Mouse (Mus musculus) gastrocnemius, adult 18-20 months (tissue): Measurements from ENCODE around the gene Manf. TPM values are rescaled to one million over a fixed set of nuclear protein-coding genes. Genes with fewer than 3 reads are reported as not detected.

Source experiments
- DNase-seq: peaks from one replicate; pipeline ENCODE4 v3.0.0; 2021; ENCODE audit warnings: low spot score
- total RNA-seq, 2 experiments: library from RNA; stranded (reverse); gene quantifications; 2 replicates each; pipeline ENCODE4 v1.2.3; 2021

Manf gene
- total RNA-seq, 2 experiments from 2014 or later, result 33.0 to 42.8 TPM

GRCm38 (mm10) chr9:106788812-106789321, 102.9 kb downstream of the Manf start, which contains the start of gene Rad54l2:
Rad54l2 (minus strand) TSS chr9:106789194.
- DNase-seq, result peak; percentile 87

Other genes starting within 250 kb of the Manf start
- gene Grm2, start 235.9 kb downstream of the Manf start, total RNA-seq, result not detected
- 10 to 100 TPM; 29.8 to 30.6 TPM for gene Tex264, start 206.1 kb downstream of the Manf start, total RNA-seq
- gene Rad54l2, start 102.8 kb downstream of the Manf start, total RNA-seq, result 1 to 10 TPM; 6.6 to 6.9 TPM
- 10 to 100 TPM; 20.6 to 22.6 TPM for gene Dcaf1, start 70.1 kb downstream of the Manf start, total RNA-seq
- gene Rbm15b, start 4.6 kb downstream of the Manf start, total RNA-seq, result 1 to 10 TPM; 4.3 to 5.2 TPM